Mouse (Mus musculus) spleen, adult 12 weeks (tissue): ENCODE data around the gene Srpk2.
"Not testable (repeated sequence)": the region's sequence is repeated elsewhere in the genome, so short reads cannot be mapped to it uniquely, and the experiment has no call there.

Experiments used
- DNase-seq: peaks from one replicate; pipeline ENCODE4 v3.0.0; 2022; ENCODE audit warnings: low spot score

Srpk2 gene

DNA sequence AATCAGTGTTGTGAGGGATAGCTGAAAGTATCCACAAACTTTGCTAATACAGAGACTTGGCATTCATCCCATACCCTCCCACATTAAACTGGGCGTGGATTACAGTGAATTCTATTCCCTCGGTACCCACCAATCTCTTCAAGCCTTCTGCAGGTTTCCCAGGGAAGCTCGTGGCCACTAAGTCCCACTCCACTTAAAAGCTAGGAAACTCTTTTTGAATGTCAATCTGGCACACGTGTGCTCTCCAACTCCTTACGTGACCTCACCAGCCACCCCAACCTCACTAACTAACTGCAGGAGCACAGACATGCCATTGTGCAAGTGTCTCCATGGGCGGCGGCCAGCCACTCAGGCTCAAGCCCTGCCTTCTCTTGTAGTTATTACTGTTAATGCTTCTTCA is 12.3 kb downstream of the Srpk2 start:
- DNase-seq: no peak

DNA sequence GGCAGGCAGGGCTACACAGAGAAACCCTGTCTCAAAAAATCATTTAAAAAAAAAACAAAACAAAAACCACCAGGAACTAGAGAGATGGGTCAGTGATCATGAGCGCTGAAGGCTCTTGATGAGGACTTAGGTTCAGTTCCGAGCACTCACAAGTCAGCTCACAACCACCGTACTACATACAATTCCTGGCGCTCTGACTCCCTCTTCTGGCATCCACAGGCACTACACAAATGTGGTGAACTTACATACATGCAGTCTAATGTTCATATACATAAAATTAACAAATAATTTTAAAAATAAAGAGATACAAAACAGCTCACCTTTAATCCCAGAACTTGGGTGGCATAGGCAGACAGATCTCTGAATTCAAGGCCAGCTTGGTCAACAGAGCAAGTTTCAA is 13.5 kb downstream of the Srpk2 start:
- DNase-seq: no peak

DNA sequence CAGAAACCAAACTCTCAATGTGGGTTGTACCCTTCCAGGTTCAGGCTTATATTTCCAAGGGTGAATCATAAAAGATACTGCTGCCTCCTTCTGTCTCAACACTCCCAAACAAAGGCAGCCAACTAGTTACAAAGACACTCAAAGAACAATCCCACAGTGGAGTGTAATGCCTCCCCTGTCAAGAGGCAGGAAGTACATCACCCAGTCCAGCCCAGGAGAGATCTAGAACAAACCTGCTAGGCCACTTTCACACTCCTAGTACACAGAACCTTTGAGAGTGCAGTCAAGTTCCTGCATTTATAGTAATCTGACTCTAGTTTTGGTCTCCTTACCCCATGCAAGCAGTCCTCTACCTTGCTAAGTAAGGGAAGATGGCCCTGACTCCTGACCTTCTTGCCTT is 18.5 kb downstream of the Srpk2 start:
- DNase-seq: no peak

DNA sequence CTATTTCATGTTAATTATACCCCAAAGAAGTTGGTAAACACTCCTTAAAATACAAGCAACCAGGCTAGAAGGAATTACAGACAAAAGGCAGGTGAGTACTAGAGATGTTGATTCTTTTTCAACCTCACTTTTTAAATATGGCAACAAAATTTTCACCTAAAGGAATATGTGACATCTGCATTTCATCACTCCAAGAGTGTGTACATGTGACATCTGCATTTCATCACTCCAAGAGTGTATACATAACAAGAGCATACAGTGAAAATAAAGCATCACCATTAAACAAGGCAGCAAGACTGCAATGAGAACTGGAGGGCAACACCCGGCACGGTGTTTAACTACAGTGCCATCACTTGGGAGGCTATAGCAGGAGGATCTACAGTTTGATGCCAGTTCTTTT is 23.2 kb downstream of the Srpk2 start:
- no peak for DNase-seq

DNA sequence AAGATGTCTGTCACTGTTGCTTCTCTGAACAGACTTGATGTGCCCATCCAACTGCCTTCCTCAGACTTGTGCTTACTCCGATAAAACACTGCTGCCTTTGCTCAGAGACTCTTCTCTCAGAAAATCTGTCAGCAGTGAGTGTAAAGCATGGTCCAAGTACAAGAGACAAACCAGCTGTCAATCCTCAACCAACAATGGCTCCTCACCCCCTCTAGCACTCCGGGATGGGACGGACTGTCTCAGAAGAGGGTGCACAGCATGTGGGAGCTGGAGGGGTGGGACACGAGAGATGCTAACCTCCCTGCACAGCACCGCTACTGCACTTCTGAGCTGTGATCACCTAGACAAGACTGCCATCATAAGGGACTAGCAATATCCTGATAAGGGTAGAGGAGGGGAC is 26.4 kb downstream of the Srpk2 start:
- DNase-seq: no peak

DNA sequence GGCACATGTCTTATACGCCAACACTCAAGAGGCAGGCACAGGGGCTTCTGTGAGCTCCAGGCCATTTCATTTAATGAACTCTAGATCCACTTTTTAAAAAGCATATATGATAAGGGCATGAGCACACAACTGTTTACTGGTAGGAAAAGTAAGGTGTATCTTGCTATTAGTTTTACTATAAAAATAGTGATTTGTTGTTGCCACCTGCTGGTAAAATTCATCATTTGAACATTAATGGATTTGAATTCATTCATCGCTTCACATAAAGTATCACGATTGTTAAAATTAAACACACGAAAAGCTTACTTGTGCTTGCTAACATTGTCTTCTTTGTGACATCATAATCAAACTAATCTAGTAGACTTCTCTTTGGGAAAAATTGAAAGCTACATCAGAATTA is 27.8 kb downstream of the Srpk2 start:
- no peak for DNase-seq

DNA sequence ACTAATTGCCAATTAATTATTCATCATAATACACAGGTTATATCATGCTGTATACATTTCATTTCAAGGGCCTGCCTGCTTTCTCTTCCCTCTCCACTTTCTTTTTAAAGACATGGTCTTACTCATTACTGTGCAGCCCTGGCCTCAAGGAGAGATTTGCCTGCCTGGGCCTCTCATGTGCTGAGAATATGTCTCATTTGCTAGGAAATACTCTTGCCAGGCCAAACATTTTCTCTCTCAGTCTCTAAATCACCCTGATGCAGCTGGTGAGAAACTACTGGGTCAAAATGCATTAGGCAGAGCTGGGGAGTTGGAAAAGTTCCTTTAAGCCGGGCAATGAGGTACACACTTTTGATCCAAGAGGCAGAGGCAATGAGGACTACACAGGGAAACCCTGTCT is 29.4 kb downstream of the Srpk2 start:
- DNase-seq: no peak

DNA sequence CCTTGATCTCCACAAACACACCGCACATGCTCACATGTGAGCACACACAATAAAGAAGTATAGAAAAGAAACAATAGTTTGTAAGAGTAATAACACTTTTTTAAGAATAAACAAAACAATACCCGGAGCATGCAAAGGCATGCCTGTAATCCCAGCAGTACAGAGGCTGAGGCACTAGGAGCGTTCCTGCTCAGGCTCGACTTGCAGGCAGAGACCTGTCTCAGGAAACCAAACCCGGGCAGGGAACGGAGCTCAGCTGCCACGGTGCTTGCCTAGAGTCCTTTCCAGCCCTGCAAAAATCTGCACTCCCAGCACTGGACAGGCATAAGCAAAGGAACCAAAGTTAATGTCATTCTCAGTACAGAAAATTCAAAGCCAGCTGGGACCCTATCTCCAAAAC is 32.1 kb downstream of the Srpk2 start:
- no peak for DNase-seq

DNA sequence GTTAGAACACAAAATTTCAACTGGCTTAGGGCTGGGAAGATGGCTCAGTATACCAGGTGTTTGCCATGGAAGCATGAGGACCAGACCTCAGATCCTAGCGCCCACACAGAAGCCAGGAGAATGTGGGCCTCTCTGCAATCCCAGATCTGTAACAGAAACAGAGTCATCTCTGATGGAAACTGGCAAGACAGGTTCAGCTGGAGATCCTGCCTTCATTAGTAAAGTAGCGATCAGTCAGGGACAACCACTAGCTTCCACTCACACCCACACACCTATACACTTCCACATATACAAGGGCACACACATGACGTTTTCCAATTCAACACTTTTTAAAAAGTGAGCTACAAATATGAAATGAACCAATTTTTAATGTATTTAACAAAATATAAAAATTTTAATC is 32.6 kb downstream of the Srpk2 start:
- no peak for DNase-seq

DNA sequence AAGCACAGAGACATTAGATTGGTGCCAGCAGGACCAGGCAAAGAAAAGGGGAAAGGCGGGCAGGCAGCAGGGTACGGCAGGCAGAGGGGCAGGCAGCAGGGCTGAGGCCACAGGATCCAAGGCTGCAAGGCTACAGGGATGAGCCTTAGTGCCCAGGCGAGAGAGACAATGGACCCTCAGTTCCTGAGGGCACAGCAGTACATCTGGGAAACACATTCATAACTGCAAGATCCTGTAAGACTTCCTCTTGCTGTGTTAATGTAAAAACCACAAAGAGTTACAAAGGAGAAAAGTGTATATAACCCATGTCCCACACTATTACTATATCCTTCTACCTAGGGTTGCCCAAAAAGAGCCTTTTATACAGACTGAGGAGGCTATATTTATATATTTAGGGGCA is 33.9 kb downstream of the Srpk2 start:
- DNase-seq: no peak

DNA sequence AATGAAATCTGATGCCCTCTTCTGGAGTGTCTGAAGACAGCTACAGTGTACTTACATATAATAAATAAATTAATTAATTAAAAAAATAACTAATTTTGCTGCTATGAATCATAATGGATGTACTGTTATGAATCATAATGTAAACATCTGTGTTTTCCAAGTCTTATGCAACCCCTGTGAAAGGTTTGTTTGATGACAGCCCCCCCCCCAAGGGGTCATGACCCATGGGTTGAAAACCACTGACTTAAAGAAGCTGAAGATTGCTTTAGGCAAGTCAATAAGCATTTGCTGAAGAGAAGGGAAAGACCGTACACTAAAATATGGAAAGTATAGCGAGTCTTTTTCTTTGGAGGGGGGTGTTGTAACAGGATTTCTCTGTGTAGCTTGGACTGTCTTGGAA is 35.2 kb downstream of the Srpk2 start:
- DNase-seq: no peak

DNA sequence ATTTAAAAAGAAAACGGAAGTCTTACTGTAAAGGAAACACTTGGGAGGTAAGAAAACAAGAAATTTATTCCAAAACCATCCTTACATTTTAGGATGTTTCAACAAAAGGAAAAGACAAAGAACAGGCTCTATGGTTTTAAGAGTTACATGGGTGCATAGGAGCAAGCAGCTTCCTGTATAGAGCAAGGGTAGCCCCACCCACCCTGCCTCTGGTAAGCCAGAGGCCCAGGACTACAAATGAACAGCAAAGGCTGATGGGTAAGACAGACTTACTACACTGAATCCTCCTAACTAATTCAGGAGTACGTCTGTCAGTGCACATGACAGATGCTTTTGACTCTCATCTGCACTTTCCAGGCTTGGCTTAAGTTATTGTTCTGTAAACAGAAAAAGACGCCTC is 38.7 kb downstream of the Srpk2 start:
- DNase-seq: no peak

DNA sequence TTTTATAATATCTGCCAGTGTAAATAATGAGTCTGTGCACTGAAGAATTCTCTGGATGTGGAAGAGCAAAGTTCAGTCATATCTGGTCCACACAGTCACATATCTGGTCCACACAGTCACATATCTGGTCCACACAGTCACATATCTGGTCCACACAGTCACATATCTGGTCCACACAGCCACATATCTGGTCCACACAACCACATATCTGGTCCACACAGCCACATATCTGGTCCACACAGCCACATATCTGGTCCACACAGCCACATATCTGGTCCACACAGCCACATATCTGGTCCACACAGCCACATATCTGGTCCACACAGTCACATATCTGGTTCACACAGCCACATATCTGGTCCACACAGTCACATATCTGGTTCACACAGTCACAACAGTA is 45.2 kb downstream of the Srpk2 start:
- not testable (repeated sequence) for DNase-seq

DNA sequence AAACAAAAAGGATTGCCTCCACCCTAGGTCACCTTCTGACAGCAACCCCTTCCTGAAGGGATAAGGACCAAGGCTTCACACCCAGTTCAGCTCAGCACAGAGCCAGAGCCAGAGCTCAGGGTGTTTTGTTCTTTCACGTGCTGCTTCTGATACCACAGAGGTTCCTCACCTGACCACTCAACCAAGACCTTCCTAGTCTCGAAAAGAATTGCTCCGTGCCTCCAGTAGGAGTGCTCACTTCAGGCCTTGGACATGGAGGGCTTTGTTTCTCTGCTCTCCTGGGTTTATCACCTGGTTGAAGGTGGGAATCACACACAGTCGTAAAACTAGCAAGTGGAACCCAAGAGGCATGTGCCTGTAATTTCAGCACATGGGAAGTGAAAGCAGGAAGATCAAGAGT is 46.4 kb downstream of the Srpk2 start:
- no peak for DNase-seq

DNA sequence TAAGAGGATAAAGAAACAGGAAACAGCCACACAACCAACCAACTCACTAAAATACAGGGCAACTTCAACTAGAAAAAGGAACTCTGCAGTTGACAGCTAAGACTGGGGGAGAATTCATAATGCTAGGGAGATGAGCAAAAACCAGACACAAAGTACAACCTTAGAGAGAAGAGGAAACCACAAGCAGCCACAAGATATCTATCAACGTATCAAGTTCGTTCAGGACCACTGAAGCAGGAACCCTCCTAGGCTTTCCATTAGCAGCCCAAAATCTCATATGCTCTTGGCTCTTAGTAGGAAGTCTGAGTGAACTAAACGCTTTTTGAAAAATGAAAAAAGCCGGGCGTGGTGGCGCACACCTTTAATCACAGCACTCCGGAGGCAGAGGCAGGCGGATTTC is 47.1 kb downstream of the Srpk2 start:
- DNase-seq: no peak

DNA sequence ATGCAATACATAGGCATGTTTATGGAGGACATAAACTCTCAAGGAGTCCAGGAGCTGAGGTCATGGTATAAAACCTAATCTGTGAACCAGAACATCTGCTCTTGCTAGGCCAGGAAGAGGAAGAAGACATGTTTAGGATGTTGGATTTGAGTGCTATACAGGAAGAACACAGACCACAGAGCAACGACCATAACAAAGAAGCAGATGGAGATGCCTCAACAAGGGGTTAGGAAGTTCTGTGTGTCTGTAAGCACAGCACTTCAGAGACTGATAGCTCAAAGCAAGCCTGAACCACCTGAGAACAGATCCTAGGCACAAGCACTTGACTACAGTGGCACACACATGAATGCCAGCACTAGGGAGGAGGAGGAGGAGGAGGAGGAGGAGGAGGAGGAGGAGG is 52.9 kb downstream of the Srpk2 start:
- no peak for DNase-seq

DNA sequence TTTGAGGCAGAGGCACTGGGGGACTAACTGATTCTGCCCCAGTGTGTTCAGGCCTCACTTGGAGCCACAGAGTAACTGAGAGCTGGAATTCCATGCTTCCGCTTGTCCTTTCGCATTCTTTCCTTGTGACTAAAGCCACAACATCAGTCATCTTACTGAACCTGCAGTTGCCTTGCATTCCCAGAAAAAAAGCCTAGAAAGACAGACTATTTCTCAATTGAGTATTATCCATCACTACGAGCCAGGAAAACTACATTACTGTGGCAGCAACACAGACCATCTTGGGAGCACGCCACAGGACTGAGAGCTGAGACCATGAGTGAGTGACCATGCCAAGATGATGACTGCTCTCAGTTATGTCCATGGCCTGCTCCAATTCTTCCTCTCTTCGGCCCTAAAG is 57.2 kb downstream of the Srpk2 start:
- no peak for DNase-seq

DNA sequence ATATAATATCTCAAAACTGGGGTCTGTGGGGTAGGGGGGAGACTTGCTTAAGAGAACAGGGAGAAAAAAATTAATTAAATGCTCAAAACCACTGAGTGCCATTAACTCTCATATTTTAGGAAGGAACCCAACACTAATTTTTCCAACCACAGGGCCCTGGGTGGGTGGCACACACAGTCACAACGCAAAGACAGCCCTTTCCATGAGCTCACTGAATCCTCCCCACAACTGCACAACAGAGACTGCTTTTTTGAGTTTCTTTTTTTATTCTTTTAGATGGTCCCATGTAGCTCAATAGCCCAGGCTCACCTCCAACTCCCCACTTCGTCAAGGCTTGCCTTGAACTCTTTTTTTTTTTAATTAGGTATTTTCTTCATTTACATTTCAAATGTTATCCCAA is 58.2 kb downstream of the Srpk2 start:
- DNase-seq: no peak

DNA sequence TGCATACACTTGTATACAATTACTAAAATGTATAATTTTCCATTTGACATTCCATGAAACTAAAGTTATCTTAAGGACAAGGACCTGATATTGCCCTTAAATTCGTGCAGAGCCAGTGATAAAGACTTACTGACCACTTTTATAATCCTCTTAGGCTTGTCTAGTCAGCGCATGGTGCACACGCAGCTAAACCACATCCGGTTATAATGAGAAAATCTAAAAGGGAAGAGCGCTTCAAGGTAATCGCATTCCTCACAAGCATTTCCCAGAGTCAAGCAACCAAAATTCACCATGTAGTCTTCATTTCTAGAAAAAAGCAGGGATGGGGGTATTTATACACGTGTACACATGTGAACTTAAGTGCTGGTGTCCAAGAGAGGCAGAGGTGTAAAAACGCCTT is 63.8 kb downstream of the Srpk2 start:
- no peak for DNase-seq

DNA sequence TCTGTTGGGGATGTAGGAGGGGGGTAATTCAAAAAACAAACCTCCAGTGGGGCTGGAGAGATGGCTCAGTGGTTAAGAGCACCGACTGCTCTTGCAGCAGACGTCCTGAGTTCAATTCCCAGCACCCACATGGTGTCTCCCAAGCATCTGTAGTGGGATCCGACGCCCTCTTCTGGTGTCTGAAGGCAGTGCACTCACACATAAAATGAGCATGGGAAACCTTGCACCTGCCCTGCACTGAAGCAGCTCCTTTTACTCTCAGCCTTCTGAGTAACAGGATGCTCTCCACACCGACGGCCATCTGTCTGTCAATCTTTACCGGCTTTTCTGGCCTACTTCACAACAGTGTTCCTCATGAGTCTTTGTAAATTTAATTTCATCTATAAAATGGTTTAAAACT is 65.8 kb downstream of the Srpk2 start:
- DNase-seq: no peak

DNA sequence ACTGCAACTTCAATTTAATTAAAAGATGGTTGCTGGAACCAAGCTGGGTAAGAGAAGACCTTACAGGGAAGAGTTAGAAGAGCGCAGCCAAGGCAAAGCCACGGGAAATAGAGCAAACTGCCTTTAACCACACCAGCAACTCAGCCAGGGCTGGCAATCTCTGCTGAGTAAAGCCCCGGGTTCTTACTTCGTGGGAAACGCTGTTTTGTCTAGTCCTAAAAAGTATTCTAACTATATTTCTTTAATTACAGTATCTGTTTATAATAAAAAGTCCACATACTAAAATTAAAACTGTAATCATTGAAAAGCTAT is 67.4 kb downstream of the Srpk2 start:
- DNase-seq: peak; percentile 30

DNA sequence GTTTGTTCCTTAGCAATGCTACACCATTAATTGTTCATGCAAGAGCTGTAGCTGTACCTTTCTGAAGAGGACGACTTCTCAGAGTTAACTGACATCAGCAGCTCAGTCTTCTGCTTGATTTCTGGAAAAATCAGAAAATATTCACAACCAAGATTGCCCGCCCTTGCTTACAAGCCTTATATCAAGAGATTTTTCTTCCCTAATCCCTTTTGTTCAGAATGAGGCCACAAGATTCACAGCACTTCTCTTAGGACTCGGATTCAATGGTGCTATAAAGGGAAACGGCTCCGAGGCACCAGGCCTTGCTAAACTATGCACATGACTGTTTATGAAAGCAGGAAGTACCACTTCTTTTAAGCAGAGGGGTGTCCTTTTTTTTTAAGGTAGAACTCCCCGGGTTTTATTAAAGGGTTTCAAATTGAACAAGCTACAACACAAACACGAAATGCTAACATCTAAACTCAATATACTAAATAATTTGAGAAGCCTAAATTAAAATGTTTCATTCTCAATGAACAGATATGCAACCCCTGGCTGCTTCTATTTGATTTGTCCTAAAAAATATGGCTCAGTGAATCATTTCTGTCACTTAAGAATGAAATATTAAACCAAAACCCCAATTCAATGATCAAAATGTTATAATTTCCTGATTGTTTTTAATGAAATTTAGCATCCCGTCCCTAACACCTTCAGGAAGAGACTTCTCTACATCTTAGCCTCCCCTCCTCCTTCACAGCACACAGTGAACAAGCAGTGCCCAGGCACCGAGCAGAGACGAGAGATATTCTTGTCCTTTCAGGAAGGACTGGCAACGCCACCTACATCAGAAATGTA is 67.9 kb downstream of the Srpk2 start:
- DNase-seq: peak; percentile 8

DNA sequence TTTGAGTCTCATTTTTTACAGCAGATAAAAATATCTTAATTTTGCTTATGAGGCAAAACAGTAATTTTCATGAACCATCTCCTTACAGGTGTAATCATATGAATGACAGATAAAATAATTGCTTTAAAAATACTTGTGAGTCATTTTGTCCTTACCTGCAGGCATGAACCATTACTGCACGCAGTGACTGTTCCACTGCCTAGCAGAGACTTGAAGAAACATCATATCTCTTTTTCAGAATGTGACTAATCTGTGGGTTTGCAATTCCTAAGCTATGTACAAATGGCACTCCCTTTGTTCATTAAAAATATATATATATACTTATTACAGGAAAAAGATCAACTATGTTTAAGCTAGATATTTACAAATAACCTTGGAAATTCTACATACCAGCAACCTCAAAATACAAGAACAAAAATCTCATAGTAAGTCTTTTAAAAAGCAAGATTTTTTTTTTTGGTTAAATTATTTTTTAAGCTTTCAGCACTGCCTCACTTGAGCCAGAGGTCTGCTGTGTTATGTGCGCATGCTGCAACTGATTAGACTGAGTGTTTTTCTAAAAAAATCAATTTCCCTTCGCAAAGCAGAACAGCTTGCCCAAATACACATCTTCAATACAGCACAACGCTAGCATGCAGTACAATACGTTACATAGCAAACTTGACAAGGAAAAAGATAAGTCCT is 68.7 kb downstream of the Srpk2 start:
- no peak for DNase-seq

DNA sequence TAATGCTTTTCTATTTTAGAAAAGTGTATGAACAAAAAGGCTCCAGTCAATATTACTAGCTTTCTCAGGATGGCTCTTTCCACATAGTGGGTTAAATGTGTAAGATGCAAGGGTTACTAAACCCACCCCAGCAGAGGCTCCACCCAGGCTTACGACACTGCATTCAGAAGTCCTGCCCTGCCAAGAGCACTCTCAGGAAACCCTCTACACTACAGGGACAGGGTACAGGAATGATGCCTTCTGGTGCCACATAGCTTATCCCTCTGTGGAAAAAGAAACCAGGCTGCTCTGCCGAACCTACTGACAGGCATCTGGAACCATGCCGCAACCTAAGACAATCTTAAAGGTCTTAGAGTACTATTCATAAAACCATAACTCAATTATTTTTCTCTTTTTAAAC is 71.6 kb downstream of the Srpk2 start:
- DNase-seq: no peak
